Mouse (Mus musculus): Measurements from ENCODE around the gene Bahcc1. TPM values are rescaled to one million over a fixed set of nuclear protein-coding genes. Genes with fewer than 3 reads are reported as not detected.

The Bahcc1 gene
- polyA plus RNA-seq, 1 experiment from 2014 or later: 10.4 TPM

GRCm38 (mm10) chr11:120259792-120260768 is 27.3 kb downstream of the Bahcc1 start:
- H3K9me3 ChIP-seq (replicated peaks): no peaks in the 10 kb centered on the region
- no peaks in the 10 kb centered on the region for H3K36me3 ChIP-seq
- no peaks in the 10 kb centered on the region for H3K27me3 ChIP-seq (replicated peaks)
- ATAC-seq (ENCODE audit: low FRiP score): 0 out of 2 replicates have a peak, but pooled peaks have one; percentile 22
- H3K27ac ChIP-seq (replicated peaks): peak overlapping the region; percentile 34; the same call in 1 of the 2 replicates
- no peak overlapping the region for H3K4me3 ChIP-seq (replicated peaks)
- H3K9ac ChIP-seq (replicated peaks): no peak overlapping the region
- 44% methylated on average over 25 of the region's 25 CpGs for WGBS
- peaks cover 95% of the 10 kb centered on the region for H3K4me1 ChIP-seq
- H3K4me2 ChIP-seq: no peak overlapping the region; the same call in 1 of the 2 replicates

- no peak for ATAC-seq (ENCODE audit: low FRiP score)
- Histone ChIP-seq H3K9ac (replicated peaks) (no peak overlapping the region), H3K27me3 (replicated peaks) (no peaks in the 10 kb centered on the region), H3K4me3 (replicated peaks) (no peak overlapping the region), H3K9me3 (replicated peaks) (no peaks in the 10 kb centered on the region), H3K36me3 (no peaks in the 10 kb centered on the region), H3K27ac (replicated peaks) (no peak overlapping the region), H3K4me1 (peaks cover 95% of the 10 kb centered on the region), H3K4me2 (no peak overlapping the region)
- 69% methylated on average over 6 of the region's 6 CpGs for WGBS
Measured at GRCm38 (mm10) chr11:120260769-120261150, 28.0 kb downstream of the Bahcc1 start.

GRCm38 (mm10) chr11:120261416-120262355 is 28.9 kb downstream of the Bahcc1 start:
- Histone ChIP-seq H3K27me3 (replicated peaks) (no peaks in the 10 kb centered on the region), H3K27ac (replicated peaks) (peak overlapping the region; percentile 78), H3K36me3 (no peaks in the 10 kb centered on the region), H3K9ac (replicated peaks) (no peak overlapping the region; the same call in 1 of the 2 replicates), H3K9me3 (replicated peaks) (no peaks in the 10 kb centered on the region), H3K4me1 (peaks cover 95% of the 10 kb centered on the region), H3K4me2 (peak overlapping the region; percentile 25), H3K4me3 (replicated peaks) (no peak overlapping the region)
- peak; percentile 77 for ATAC-seq (ENCODE audit: low FRiP score)
- whole genome bisulfite sequencing: 25% methylated on average over 20 of the region's 20 CpGs

GRCm38 (mm10) chr11:120262356-120262901 is 29.7 kb downstream of the Bahcc1 start:
- Histone ChIP-seq H3K4me2 (peak overlapping the region; percentile 25), H3K9me3 (replicated peaks) (no peaks in the 10 kb centered on the region), H3K4me1 (peaks cover 93% of the 10 kb centered on the region), H3K27ac (replicated peaks) (peak overlapping the region; percentile 78), H3K9ac (replicated peaks) (no peak overlapping the region), H3K36me3 (no peaks in the 10 kb centered on the region), H3K27me3 (replicated peaks) (no peaks in the 10 kb centered on the region), H3K4me3 (replicated peaks) (no peak overlapping the region)
- 25% methylated on average over 8 of the region's 8 CpGs for WGBS
- ATAC-seq (ENCODE audit: low FRiP score): peak; percentile 48

GRCm38 (mm10) chr11:120263176-120263575 is 30.4 kb downstream of the Bahcc1 start:
- no peaks in the 10 kb centered on the region for H3K9me3 ChIP-seq (replicated peaks)
- no peak overlapping the region for H3K4me3 ChIP-seq (replicated peaks)
- ATAC-seq (ENCODE audit: low FRiP score): no peak
- H3K36me3 ChIP-seq: no peaks in the 10 kb centered on the region
- no peak overlapping the region for H3K4me2 ChIP-seq
- H3K27me3 ChIP-seq (replicated peaks): no peaks in the 10 kb centered on the region
- no peak overlapping the region for H3K9ac ChIP-seq (replicated peaks)
- peaks cover 96% of the 10 kb centered on the region for H3K4me1 ChIP-seq
- 95% methylated on average over 3 of the region's 3 CpGs for WGBS
- H3K27ac ChIP-seq (replicated peaks): no peak overlapping the region

GRCm38 (mm10) chr11:120264008-120264407 is 31.3 kb downstream of the Bahcc1 start:
- Histone ChIP-seq H3K9ac (replicated peaks) (no peak overlapping the region), H3K4me3 (replicated peaks) (no peak overlapping the region), H3K36me3 (no peaks in the 10 kb centered on the region), H3K27me3 (replicated peaks) (no peaks in the 10 kb centered on the region), H3K4me2 (no peak overlapping the region), H3K4me1 (peaks cover 95% of the 10 kb centered on the region), H3K27ac (replicated peaks) (no peak overlapping the region), H3K9me3 (replicated peaks) (no peaks in the 10 kb centered on the region)
- no peak for ATAC-seq (ENCODE audit: low FRiP score)
- WGBS: 33% methylated on average over 6 of the region's 6 CpGs

- no peak overlapping the region for H3K4me2 ChIP-seq
- no peak for ATAC-seq (ENCODE audit: low FRiP score)
- no peaks in the 10 kb centered on the region for H3K27me3 ChIP-seq (replicated peaks)
- no peak overlapping the region for H3K9ac ChIP-seq (replicated peaks)
- 0 out of 2 replicates have a peak, but pooled peaks cover under 1% of the 10 kb centered on the region for H3K36me3 ChIP-seq
- H3K4me3 ChIP-seq (replicated peaks): no peak overlapping the region
- no peaks in the 10 kb centered on the region for H3K9me3 ChIP-seq (replicated peaks)
- no peak overlapping the region for H3K27ac ChIP-seq (replicated peaks)
- WGBS: 41% methylated on average over 5 of the region's 5 CpGs
- H3K4me1 ChIP-seq: peaks cover 90% of the 10 kb centered on the region
Measured at GRCm38 (mm10) chr11:120265458-120265857, 32.7 kb downstream of the Bahcc1 start.

- 81% methylated on average over 14 of the region's 14 CpGs for WGBS
- Histone ChIP-seq H3K4me3 (replicated peaks) (no peak overlapping the region), H3K36me3 (peaks cover 4% of the 10 kb centered on the region), H3K27me3 (replicated peaks) (no peaks in the 10 kb centered on the region), H3K27ac (replicated peaks) (no peak overlapping the region), H3K4me2 (no peak overlapping the region), H3K9me3 (replicated peaks) (no peaks in the 10 kb centered on the region), H3K4me1 (peaks cover 81% of the 10 kb centered on the region), H3K9ac (replicated peaks) (no peak overlapping the region)
- no peak for ATAC-seq (ENCODE audit: low FRiP score)
Measured at GRCm38 (mm10) chr11:120266259-120266758, 33.6 kb downstream of the Bahcc1 start.

GRCm38 (mm10) chr11:120267274-120267673 is 34.5 kb downstream of the Bahcc1 start:
- H3K4me1 ChIP-seq: peaks cover 72% of the 10 kb centered on the region
- no peaks in the 10 kb centered on the region for H3K9me3 ChIP-seq (replicated peaks)
- H3K27me3 ChIP-seq (replicated peaks): no peaks in the 10 kb centered on the region
- ATAC-seq (ENCODE audit: low FRiP score): no peak
- no peak overlapping the region for H3K9ac ChIP-seq (replicated peaks)
- 94% methylated on average over 2 of the region's 2 CpGs for WGBS
- H3K27ac ChIP-seq (replicated peaks): no peak overlapping the region; the same call in 1 of the 2 replicates
- H3K4me2 ChIP-seq: no peak overlapping the region
- no peak overlapping the region for H3K4me3 ChIP-seq (replicated peaks)
- H3K36me3 ChIP-seq: peaks cover 14% of the 10 kb centered on the region

- Histone ChIP-seq H3K4me1 (peaks cover 68% of the 10 kb centered on the region), H3K27me3 (replicated peaks) (no peaks in the 10 kb centered on the region; the same call in 1 of the 2 replicates), H3K9me3 (replicated peaks) (no peaks in the 10 kb centered on the region), H3K27ac (replicated peaks) (no peak overlapping the region; the same call in 1 of the 2 replicates), H3K4me2 (no peak overlapping the region), H3K9ac (replicated peaks) (no peak overlapping the region), H3K4me3 (replicated peaks) (no peak overlapping the region), H3K36me3 (peaks cover 18% of the 10 kb centered on the region)
- ATAC-seq (ENCODE audit: low FRiP score): no peak
- WGBS: 72% methylated on average over 3 of the region's 3 CpGs
Measured at GRCm38 (mm10) chr11:120267676-120268075, 34.9 kb downstream of the Bahcc1 start.

All from neural tube, embryonic 15.5 days (tissue).